Mouse (Mus musculus): ENCODE results near the gene 6330409D20Rik. TPM values are rescaled to one million over a fixed set of nuclear protein-coding genes. Genes with fewer than 3 reads are reported as not detected.

6330409D20Rik gene
- polyA plus RNA-seq, 1 experiment from 2014 or later: 0.30 TPM

- no peak overlapping the region for H3K9ac ChIP-seq (replicated peaks; ENCODE audit: low read depth)
- H3K27me3 ChIP-seq (replicated peaks; ENCODE audit: insufficient read depth, low read length): no peaks in the 10 kb centered on the region
- WGBS: 51% methylated on average over 16 of the region's 16 CpGs
- TF ChIP-seq CTCF (IDR thresholded peaks at IDR 0.05): no peak
- TF ChIP-seq EP300 (IDR thresholded peaks at IDR 0.05): no peak
- H3K36me3 ChIP-seq (ENCODE audit: insufficient read depth, low read length): no peaks in the 10 kb centered on the region
- ATAC-seq: no peak
- DNase-seq (ENCODE audit: low spot score): no peak
- H3K27ac ChIP-seq (ENCODE audit: low read length): 0 out of 2 replicates have a peak overlapping the region, but pooled peaks have one; percentile 32
- H3K4me3 ChIP-seq (ENCODE audit: low read depth, low read length): no peak overlapping the region
- no peaks in the 10 kb centered on the region for H3K9me3 ChIP-seq (ENCODE audit: low read length)
- 0 out of 2 replicates have a peak, but pooled peaks cover 4% of the 10 kb centered on the region for H3K4me1 ChIP-seq (ENCODE audit: insufficient read depth, low read depth, low read length)
- no peak overlapping the region for H3K4me2 ChIP-seq (replicated peaks; ENCODE audit: low read depth, low read length)
Measured at GRCm38 (mm10) chr2:32724832-32725790, 15.7 kb downstream of the 6330409D20Rik start.

DNA sequence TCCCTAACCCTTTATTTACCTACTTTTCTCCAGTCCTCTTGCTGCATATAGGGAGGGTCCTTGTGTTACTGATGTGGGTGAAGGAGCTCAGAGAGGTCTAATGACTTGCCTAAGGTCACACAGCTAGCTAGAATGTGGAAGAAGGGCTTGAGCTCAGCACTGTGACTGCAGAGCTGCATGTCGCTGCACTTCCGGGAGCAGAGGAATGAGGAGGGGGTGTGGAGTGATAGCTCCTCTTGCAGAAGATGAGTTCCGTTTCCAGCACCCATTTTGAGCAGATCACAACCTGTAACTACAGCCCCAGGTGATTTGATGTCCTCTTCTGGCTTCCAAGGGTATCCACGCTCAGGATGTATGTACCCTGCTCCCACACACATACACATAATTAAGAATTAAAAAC is 16.7 kb downstream of the 6330409D20Rik start:
- TF ChIP-seq EP300 (IDR thresholded peaks at IDR 0.05): no peak
- TF ChIP-seq CTCF (IDR thresholded peaks at IDR 0.05): no peak
- H3K27me3 ChIP-seq (replicated peaks; ENCODE audit: insufficient read depth, low read length): no peaks in the 10 kb centered on the region
- no peak overlapping the region for H3K9ac ChIP-seq (replicated peaks; ENCODE audit: low read depth)
- no peak overlapping the region for H3K4me2 ChIP-seq (replicated peaks; ENCODE audit: low read depth, low read length)
- DNase-seq (ENCODE audit: low spot score): no peak
- H3K4me1 ChIP-seq (ENCODE audit: insufficient read depth, low read depth, low read length): 0 out of 2 replicates have a peak, but pooled peaks cover 4% of the 10 kb centered on the region
- H3K36me3 ChIP-seq (ENCODE audit: insufficient read depth, low read length): no peaks in the 10 kb centered on the region
- no peaks in the 10 kb centered on the region for H3K9me3 ChIP-seq (ENCODE audit: low read length)
- no peak for ATAC-seq
- 80% methylated on average over 4 of the region's 4 CpGs for WGBS
- no peak overlapping the region for H3K27ac ChIP-seq (ENCODE audit: low read length)
- H3K4me3 ChIP-seq (ENCODE audit: low read depth, low read length): no peak overlapping the region

GRCm38 (mm10) chr2:32722581-32722980 is 18.2 kb downstream of the 6330409D20Rik start:
- ATAC-seq (no peak), DNase-seq (ENCODE audit: low spot score) (no peak)
- Histone ChIP-seq H3K27me3 (replicated peaks; ENCODE audit: insufficient read depth, low read length) (no peaks in the 10 kb centered on the region), H3K36me3 (ENCODE audit: insufficient read depth, low read length) (no peaks in the 10 kb centered on the region), H3K4me1 (ENCODE audit: insufficient read depth, low read depth, low read length) (0 out of 2 replicates have a peak, but pooled peaks cover 4% of the 10 kb centered on the region), H3K4me2 (replicated peaks; ENCODE audit: low read depth, low read length) (peak overlapping the region; percentile 14; the same call in 1 of the 2 replicates), H3K27ac (ENCODE audit: low read length) (no peak overlapping the region), H3K9me3 (ENCODE audit: low read length) (no peaks in the 10 kb centered on the region), H3K4me3 (ENCODE audit: low read depth, low read length) (no peak overlapping the region), H3K9ac (replicated peaks; ENCODE audit: low read depth) (no peak overlapping the region)
- WGBS: 34% methylated on average over 3 of the region's 3 CpGs
- TF ChIP-seq CTCF (IDR thresholded peaks at IDR 0.05): no peak
- no peak for TF ChIP-seq EP300 (IDR thresholded peaks at IDR 0.05)

DNA sequence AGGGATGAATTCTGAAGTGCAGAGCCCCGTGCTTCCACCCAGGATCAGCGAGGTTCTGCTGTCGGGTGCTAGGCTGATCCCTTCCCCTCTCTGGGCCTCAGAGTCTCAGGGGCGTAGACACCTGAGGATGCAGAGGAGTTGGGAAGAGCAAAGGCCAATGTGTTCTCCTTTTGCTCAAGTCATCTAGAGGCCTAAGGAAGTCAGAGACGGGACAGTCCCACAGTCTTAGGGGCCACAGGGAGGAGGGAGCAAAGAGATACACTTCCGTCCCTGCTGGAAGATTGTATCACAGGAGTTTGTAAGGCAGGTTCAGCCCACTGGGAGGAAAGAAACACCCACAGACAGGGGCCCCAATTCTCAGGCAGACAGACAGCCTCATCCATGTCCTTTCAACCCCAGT is 18.8 kb downstream of the 6330409D20Rik start:
- H3K4me3 ChIP-seq (ENCODE audit: low read depth, low read length): no peak overlapping the region
- ATAC-seq (no peak), DNase-seq (ENCODE audit: low spot score) (no peak)
- no peaks in the 10 kb centered on the region for H3K36me3 ChIP-seq (ENCODE audit: insufficient read depth, low read length)
- 0 out of 2 replicates have a peak, but pooled peaks cover 2% of the 10 kb centered on the region for H3K4me1 ChIP-seq (ENCODE audit: insufficient read depth, low read depth, low read length)
- no peak overlapping the region for H3K27ac ChIP-seq (ENCODE audit: low read length)
- H3K27me3 ChIP-seq (replicated peaks; ENCODE audit: insufficient read depth, low read length): no peaks in the 10 kb centered on the region
- no peaks in the 10 kb centered on the region for H3K9me3 ChIP-seq (ENCODE audit: low read length)
- TF ChIP-seq CTCF (IDR thresholded peaks at IDR 0.05): no peak
- TF ChIP-seq EP300 (IDR thresholded peaks at IDR 0.05): no peak
- H3K9ac ChIP-seq (replicated peaks; ENCODE audit: low read depth): no peak overlapping the region
- 57% methylated on average over 6 of the region's 6 CpGs for whole genome bisulfite sequencing
- peak overlapping the region; percentile 14; the same call in 1 of the 2 replicates for H3K4me2 ChIP-seq (replicated peaks; ENCODE audit: low read depth, low read length)

- peak within 1 kb of the TSS; percentile 5; the same call in 1 of the 2 replicates for H3K4me3 ChIP-seq (ENCODE audit: low read depth, low read length)
- no peak for TF ChIP-seq EP300 (IDR thresholded peaks at IDR 0.05)
- TF ChIP-seq CTCF (IDR thresholded peaks at IDR 0.05): no peak
- H3K4me2 ChIP-seq (replicated peaks; ENCODE audit: low read depth, low read length): peak within 1 kb of the TSS; percentile 22; the same call in 1 of the 2 replicates
- H3K36me3 ChIP-seq (ENCODE audit: insufficient read depth, low read length): no peaks in the 10 kb centered on the region
- DNase-seq (ENCODE audit: low spot score): no peak
- peak; percentile 26 for ATAC-seq
- no peaks in the 10 kb centered on the region for H3K4me1 ChIP-seq (ENCODE audit: insufficient read depth, low read depth, low read length)
- no peaks in the 10 kb centered on the region for H3K9me3 ChIP-seq (ENCODE audit: low read length)
- 27% methylated on average over 8 of the region's 8 CpGs for WGBS
- H3K27ac ChIP-seq (ENCODE audit: low read length): no peak within 1 kb of the TSS; the same call in 1 of the 2 replicates
- H3K9ac ChIP-seq (replicated peaks; ENCODE audit: low read depth): no peak within 1 kb of the TSS
- H3K27me3 ChIP-seq (replicated peaks; ENCODE audit: insufficient read depth, low read length): no peaks in the 10 kb centered on the region
Measured at GRCm38 (mm10) chr2:32720681-32721229, 20.1 kb downstream of the 6330409D20Rik start, which contains the start of gene Sh2d3c. TSS of gene Sh2d3c (plus strand) at chr2:32721055.

DNA sequence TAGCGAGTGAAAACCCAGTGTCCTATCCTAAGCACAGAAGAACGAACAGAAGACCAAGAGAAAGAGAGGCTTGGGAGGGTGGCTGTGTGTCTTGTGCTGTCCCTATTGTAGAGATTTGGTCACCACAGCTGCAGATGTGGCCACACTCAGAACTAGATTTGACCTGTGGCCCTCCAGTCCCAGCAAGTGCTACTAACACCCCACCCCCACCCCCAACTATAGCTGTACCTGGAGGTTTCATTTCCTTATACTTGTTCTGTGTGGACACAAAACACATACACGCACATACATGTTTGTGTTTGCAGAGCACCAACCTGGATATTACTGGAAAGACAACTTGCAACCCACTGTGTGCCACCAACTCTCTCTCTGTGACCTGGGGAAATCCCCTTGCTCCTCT is 20.8 kb downstream of the 6330409D20Rik start:
- Histone ChIP-seq H3K9ac (replicated peaks; ENCODE audit: low read depth) (no peak overlapping the region), H3K27ac (ENCODE audit: low read length) (no peak overlapping the region), H3K4me3 (ENCODE audit: low read depth, low read length) (no peak overlapping the region), H3K4me1 (ENCODE audit: insufficient read depth, low read depth, low read length) (0 out of 2 replicates have a peak, but pooled peaks cover under 1% of the 10 kb centered on the region), H3K36me3 (ENCODE audit: insufficient read depth, low read length) (no peaks in the 10 kb centered on the region), H3K4me2 (replicated peaks; ENCODE audit: low read depth, low read length) (no peak overlapping the region), H3K27me3 (replicated peaks; ENCODE audit: insufficient read depth, low read length) (no peaks in the 10 kb centered on the region), H3K9me3 (ENCODE audit: low read length) (no peaks in the 10 kb centered on the region)
- WGBS: 76% methylated on average over 3 of the region's 3 CpGs
- DNase-seq (ENCODE audit: low spot score) (no peak), ATAC-seq (no peak)
- TF ChIP-seq CTCF (IDR thresholded peaks at IDR 0.05) (no peak), EP300 (IDR thresholded peaks at IDR 0.05) (no peak)
